Mouse (Mus musculus) cerebellum, adult 2 months (tissue): Measurements from ENCODE around the gene Trpm5. TPM values are rescaled to one million over a fixed set of nuclear protein-coding genes. Genes with fewer than 3 reads are reported as not detected.

ENCODE experiments used
- DNase-seq, 2 experiments: peaks; one replicate each; pipeline ENCODE4 v3.0.0; 2021
- H3K27ac ChIP-seq: fragments of 200-500 bp; 2 replicates; pipeline ENCODE4 v1.5.1; 2012; ENCODE audit warnings: low read length, control low read depth, inconsistent platforms; ENCODE audit not compliant: insufficient read depth
- H3K27me3 ChIP-seq: fragments of 200-500 bp; 2 replicates; pipeline ENCODE4 v1.6.1; 2012; ENCODE audit warnings: inconsistent platforms, mild to moderate bottlenecking, low read length, moderate library complexity; ENCODE audit not compliant: control insufficient read depth, insufficient read depth
- H3K4me1 ChIP-seq: fragments of 200-500 bp; 2 replicates; pipeline ENCODE4 v1.6.1; 2011; ENCODE audit warnings: low read length; ENCODE audit not compliant: control insufficient read depth, insufficient read depth
- H3K4me3 ChIP-seq: fragments of 200-500 bp; replicated peaks from 2 replicates; pipeline ENCODE3; 2011; ENCODE audit warnings: mild to moderate bottlenecking, low read depth, low read length, control low read depth; ENCODE audit not compliant: insufficient read depth
- CTCF ChIP-seq: fragments of 200-500 bp; IDR thresholded peaks from 2 replicates; pipeline ENCODE4 v1.5.1; 2011; ENCODE audit warnings: low read depth, mild to moderate bottlenecking, control low read depth, low read length, moderate library complexity, borderline replicate concordance; ENCODE audit not compliant: insufficient read depth
- POLR2A ChIP-seq: fragments of 200-500 bp; IDR thresholded peaks from 2 replicates; pipeline ENCODE4 v1.6.1; 2011; ENCODE audit warnings: low read length, control low read depth, borderline replicate concordance; ENCODE audit not compliant: insufficient read depth
- WGBS: fragments of 180-500 bp; shearing (Covaris S2); methylation state at CpG from one replicate; pipeline ENCODE4 v1.1.7; 2018; 5-methylcytosine and 5-hydroxymethylcytosine counted together
- polyA plus RNA-seq: library from polyadenylated mRNA; depleted of rRNA; stranded (reverse); fragments of >200 nt; gene quantifications from 2 replicates; pipeline ENCODE4 v1.2.3, GENCODE M21; 2012

The Trpm5 gene
- polyA plus RNA-seq, 1 experiment = 0.13 TPM

DNA sequence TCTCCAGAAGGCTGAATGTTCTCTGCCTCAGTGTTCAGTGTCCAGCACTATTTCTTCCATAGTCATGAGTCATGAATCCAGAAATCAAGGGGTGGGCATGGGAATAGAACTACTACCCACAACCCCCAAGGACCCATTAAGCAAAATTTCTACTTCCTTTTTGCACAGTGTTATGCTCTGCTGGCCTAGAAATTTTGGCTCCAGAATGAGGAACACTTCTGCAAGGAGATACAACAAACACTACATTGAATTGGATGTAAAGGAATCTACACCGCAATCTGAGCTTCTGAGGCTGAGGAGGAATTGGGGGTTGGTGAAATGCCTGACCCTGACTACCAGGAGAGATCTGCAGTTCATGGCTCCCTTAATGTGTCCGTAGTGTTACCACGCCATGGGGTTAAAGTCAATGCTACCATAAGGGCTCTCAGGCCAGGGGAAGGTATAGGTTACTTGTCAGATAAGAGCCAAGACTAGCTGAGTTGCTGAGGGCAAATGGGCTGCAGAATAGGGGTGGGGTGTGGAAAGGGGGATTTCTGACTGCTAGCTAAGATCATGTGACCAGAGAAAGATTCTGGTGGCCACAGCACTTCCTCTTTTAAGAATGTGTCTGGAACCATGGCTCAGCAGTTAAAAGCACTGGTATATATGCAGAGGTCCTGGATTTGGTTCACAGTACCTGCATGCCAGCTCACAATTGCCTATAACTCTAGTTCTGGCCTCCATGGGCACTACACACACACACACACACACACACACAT, 56.1 kb downstream of the Trpm5 start:
- no peak overlapping the region for H3K27ac ChIP-seq

DNA sequence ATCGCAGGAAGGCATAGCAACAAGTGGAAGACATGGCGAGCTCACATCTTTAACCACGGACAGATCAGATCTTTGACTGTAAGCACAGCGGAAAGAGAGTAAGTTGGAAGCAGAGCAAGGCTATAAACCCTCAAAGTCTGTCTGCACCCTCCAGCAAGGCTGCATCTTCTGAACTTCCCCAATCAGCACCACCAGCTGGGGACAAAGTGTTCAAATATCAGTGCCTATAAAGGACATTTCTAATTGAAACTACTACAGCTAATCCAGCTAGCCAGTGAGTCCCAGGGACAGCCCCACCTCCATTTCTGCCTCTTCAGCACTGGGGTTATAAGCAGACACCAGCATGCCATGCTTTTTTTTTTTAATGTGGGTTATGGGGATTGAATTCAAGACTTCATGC, 57.1 kb downstream of the Trpm5 start:
- no peak overlapping the region for H3K27ac ChIP-seq
- no peak for TF ChIP-seq CTCF
- TF ChIP-seq POLR2A = no peak
- no peak overlapping the region for H3K4me3 ChIP-seq
- H3K27me3 ChIP-seq = no peaks in the 10 kb centered on the region
- peaks cover 3% of the 10 kb centered on the region; the same call in 1 of the 2 replicates for H3K4me1 ChIP-seq
- WGBS = 97% methylated on average over 4 of the region's 4 CpGs
- DNase-seq = no peak

More for the DNA sequence above, 56.1 kb downstream of the Trpm5 start:
- Histone ChIP-seq H3K27me3 (no peaks in the 10 kb centered on the region), H3K4me1 (peaks cover 4% of the 10 kb centered on the region; the same call in 1 of the 2 replicates), H3K4me3 (no peak overlapping the region)
- DNase-seq = no peak
- TF ChIP-seq POLR2A = no peak
- WGBS = 95% methylated on average over 3 of the region's 3 CpGs

DNA sequence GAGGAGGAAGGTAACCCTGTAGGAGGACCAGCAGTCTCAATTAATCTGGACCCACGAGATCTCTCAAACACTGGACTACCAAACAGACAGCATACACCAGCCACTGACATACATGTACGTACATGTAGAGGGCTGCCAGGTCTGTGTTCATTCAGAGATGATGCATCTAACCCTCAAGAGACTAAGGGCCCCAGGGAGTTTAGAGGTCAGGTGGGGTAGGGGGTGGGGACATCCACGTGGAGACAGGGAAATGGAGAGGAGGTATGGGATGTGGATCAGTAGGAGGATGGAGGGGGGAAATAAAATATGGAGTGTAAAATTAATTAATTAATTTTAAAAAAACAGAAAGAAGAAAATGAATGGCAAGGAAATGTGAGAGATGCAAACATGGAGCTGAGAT, 57.7 kb downstream of the Trpm5 start:
- DNase-seq = no peak
- 93% methylated on average over 3 of the region's 3 CpGs for WGBS
- Histone ChIP-seq H3K4me3 (no peak overlapping the region), H3K4me1 (no peaks in the 10 kb centered on the region), H3K27me3 (no peaks in the 10 kb centered on the region), H3K27ac (no peak overlapping the region)
- TF ChIP-seq POLR2A (no peak), CTCF (no peak)

DNA sequence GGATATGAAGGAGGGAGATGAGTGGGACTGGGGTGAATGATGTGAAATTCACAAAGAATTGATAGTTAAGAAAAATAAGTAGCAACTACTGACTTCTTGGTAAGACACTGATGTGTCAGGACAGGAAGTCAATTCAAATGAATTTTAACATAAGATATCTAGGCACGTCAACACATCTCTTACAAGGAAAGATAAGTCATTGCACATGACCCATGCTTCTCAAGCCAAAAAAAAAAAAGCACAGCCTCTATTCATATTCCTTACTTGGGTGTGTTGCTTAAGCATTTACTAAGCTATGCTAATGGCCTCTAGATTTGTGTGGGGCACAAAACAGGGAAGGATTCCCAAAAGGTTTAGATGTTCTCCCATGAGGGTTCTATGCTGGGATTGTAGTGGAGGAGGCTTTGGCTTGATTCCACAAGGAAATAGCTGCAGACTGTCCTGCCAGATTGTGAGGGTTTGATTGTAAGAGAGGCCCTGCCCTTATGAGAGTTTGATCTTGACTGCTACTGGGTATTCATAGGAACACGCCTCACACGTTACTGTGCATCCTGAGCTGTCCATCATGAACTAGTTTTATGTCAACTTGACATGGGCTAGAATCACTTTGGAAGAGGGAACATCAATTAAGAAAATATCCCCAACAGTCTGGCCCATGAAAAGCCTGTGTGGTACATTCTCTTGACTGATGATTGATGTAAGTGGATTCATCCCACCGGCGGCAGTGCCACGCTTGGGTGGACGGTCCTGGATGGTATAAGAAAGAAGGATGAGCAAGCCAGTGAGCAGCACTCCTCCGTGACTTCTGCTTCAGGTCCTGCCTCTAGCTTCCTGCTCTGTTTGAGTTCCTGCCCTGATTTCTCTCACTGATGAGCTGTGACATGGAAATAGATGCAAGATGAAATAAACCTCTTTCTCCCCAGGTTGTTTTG, 59.7 kb downstream of the Trpm5 start:
- Histone ChIP-seq H3K27ac (no peak overlapping the region), H3K4me3 (no peak overlapping the region), H3K4me1 (no peaks in the 10 kb centered on the region), H3K27me3 (no peaks in the 10 kb centered on the region)
- no peak for TF ChIP-seq CTCF
- TF ChIP-seq POLR2A = no peak
- 96% methylated on average over 8 of the region's 8 CpGs for WGBS
- no peak for DNase-seq

DNA sequence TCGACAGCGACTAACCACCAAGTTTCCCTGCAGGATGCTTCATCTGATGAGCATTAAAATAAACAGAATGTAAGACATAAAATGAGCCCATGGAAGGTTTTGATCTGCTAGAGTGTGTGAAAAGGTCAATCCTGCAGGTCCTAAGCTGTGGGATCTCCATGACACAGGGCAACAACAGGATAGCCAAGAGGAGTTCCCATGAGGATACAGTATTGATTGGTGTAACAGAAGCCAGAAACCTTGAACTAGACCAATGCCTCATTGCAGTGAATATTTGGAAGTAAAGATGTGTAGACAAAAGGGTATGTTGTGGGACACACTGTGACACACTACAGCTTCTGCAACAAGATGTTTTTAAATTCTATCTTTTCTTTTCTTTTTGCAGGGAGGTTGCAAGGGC, 60.3 kb downstream of the Trpm5 start:
- DNase-seq = no peak
- 90% methylated on average over 2 of the region's 2 CpGs for WGBS
- no peaks in the 10 kb centered on the region for H3K4me1 ChIP-seq
- H3K27me3 ChIP-seq = no peaks in the 10 kb centered on the region
- no peak overlapping the region for H3K4me3 ChIP-seq
- no peak for TF ChIP-seq CTCF
- no peak for TF ChIP-seq POLR2A
- no peak overlapping the region for H3K27ac ChIP-seq

DNA sequence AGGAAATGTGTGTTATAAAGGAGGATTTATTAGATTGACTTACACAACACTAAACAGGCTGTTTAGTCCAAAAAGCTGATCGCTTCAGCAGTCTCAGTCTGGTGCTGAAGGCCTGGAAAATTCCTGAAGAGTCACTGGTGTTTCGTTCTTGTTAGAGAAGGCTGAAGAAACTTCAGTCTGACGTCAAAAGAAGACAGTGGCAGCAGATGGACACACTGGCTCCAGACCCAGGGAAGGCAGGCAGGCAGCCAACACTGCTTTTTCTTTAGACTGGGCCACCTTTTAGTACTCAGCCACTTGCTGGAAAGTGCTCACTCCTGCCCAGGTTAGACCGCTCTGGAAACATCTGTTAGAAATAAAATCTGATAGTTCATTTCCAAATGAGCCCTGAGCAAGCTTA, 60.9 kb downstream of the Trpm5 start:
- Histone ChIP-seq H3K27ac (no peak overlapping the region), H3K4me1 (no peaks in the 10 kb centered on the region), H3K27me3 (no peaks in the 10 kb centered on the region), H3K4me3 (no peak overlapping the region)
- peak; percentile 44 to 47 for DNase-seq
- WGBS = 31% methylated on average over 4 of the region's 4 CpGs
- no peak for TF ChIP-seq CTCF
- TF ChIP-seq POLR2A = no peak

DNA sequence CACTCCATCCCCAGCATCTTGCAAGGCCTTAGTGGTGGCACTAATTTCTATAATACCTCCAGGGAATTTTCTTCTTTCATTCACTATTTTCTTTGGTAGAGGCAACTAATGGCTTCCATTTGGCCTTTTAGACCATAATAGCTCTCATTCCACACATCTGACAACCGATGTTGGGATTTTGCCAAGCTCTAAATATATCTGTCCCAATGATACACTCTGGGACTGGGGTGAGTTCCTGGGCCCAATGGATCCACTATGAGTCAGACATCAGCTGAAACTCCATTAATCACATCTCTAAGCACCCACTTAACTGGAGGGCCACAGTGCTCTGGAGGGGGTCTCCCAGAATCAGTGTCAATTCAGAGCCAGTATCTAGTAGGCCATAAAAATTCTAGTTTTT, 62.6 kb downstream of the Trpm5 start:
- no peak for DNase-seq
- TF ChIP-seq CTCF (no peak), POLR2A (no peak)
- H3K4me3 ChIP-seq = no peak overlapping the region
- H3K27me3 ChIP-seq = no peaks in the 10 kb centered on the region
- H3K27ac ChIP-seq = no peak overlapping the region
- no peaks in the 10 kb centered on the region for H3K4me1 ChIP-seq
- 66% methylated on average over 1 of the region's 1 CpGs for WGBS
